Mouse (Mus musculus) urinary bladder, postnatal 36 days (tissue): Measurements from ENCODE around the gene Amotl1.
A peak's percentile ranks its signal among the peaks of the same experiment; 100 is the strongest.

Source experiments
- DNase-seq, 2 experiments: peaks; one replicate each; pipeline ENCODE4 v3.0.0; 2022; ENCODE audit warnings: low spot score in 2 of 2, mixed read lengths in 1 of 2

The Amotl1 gene

GRCm38 (mm10) chr9:14547584-14548365, 97.1 kb downstream of the Amotl1 start:
- no peak for DNase-seq

GRCm38 (mm10) chr9:14544034-14544757, 100.7 kb downstream of the Amotl1 start:
- DNase-seq: no peak

- DNase-seq: no peak
Observed at GRCm38 (mm10) chr9:14534833-14535456, 109.9 kb downstream of the Amotl1 start.

- no peak for DNase-seq
Observed at GRCm38 (mm10) chr9:14533659-14534058, 111.2 kb downstream of the Amotl1 start.

GRCm38 (mm10) chr9:14532283-14532682, 112.6 kb downstream of the Amotl1 start:
- DNase-seq: no peak

GRCm38 (mm10) chr9:14530004-14530403, 114.9 kb downstream of the Amotl1 start:
- DNase-seq: no peak

GRCm38 (mm10) chr9:14523408-14524043, 121.3 kb downstream of the Amotl1 start:
- peak; percentile 77 to 82 for DNase-seq

GRCm38 (mm10) chr9:14521695-14522094, 123.2 kb downstream of the Amotl1 start:
- DNase-seq: no peak

GRCm38 (mm10) chr9:14520971-14521670, 123.7 kb downstream of the Amotl1 start:
- DNase-seq: no peak

GRCm38 (mm10) chr9:14518105-14518504, 126.8 kb downstream of the Amotl1 start:
- no peak for DNase-seq

- DNase-seq: no peak
Observed at GRCm38 (mm10) chr9:14517296-14517695, 127.6 kb downstream of the Amotl1 start.

GRCm38 (mm10) chr9:14512633-14513445, 132.0 kb downstream of the Amotl1 start:
- peak in 1 of 2 experiments; percentile 17 for DNase-seq

GRCm38 (mm10) chr9:14500916-14501424, 143.9 kb downstream of the Amotl1 start:
- no peak for DNase-seq

- DNase-seq: peak; percentile 87 to 91
Observed at GRCm38 (mm10) chr9:14500023-14500915, 144.6 kb downstream of the Amotl1 start, which contains the start of the genes Kdm4d and Cwc15. Gene Kdm4d, minus strand, starts transcription at chr9:14500482. Gene Cwc15, plus strand, starts transcription at chr9:14500617.

GRCm38 (mm10) chr9:14498896-14499705, 145.8 kb downstream of the Amotl1 start:
- no peak for DNase-seq
